Mouse (Mus musculus) olfactory bulb, adult 2 months (tissue): ENCODE data around the gene Atp23.

ENCODE experiments used
- CTCF ChIP-seq: fragments of 200-500 bp; IDR thresholded peaks from 2 replicates; pipeline ENCODE4 v1.5.1; 2012; ENCODE audit warnings: low read depth, mild to moderate bottlenecking, low read length, moderate library complexity; ENCODE audit not compliant: insufficient read depth
- POLR2A ChIP-seq: fragments of 200-500 bp; IDR thresholded peaks from 2 replicates; pipeline ENCODE4 v1.6.1; 2012; ENCODE audit warnings: mild to moderate bottlenecking, low read depth, low read length, moderate library complexity; ENCODE audit not compliant: insufficient read depth

DNA sequence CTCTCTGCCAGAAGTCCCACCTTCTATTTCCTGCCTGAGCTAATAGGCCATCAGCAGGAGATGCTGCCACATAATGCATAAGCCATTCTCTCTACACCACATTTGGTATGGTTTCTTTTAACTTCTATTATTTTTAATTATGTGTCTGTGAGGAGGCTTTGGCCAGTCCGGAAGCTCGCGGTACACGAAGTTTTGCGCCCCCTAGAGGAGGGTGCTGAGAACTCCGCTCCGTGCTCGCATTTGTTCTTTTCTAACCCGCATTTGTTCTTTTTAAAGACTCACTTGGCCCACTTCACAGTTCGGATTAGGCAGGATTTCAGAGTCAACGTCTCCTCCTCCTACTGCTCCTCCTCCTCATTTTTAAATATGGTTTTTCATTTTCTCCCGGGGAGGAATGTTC, 56.5 kb downstream of the Atp23 start:
- 0 out of 2 replicates have a peak, but pooled peaks have one; percentile 22 for TF ChIP-seq CTCF
- no peak for TF ChIP-seq POLR2A
